In the genomic region with DNA sequence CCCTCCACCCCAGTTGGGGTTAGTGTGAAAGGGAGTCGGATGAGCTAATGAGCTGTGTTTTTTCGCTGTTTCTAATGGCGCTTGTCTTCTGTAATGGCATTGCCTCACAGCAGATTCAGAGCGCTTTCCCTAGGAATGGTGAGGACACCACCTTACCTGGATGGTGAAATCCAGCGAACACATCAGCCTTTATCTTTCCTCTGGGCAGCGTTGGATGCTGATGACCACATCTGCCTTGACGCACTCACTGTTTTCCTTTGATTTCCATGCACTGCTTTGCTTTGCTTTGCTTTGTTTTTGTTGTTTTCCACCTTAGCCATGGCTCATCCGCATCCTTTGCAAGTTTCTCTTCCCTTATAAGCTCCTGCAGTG, we compare ENCODE assay signal across 24 mouse cellular contexts. TPM values are rescaled to one million over a fixed set of nuclear protein-coding genes. Genes with fewer than 3 reads are reported as not detected.
DNase-seq lines count a peak whose midpoint lies in the region; ATAC-seq lines count a peak whose summit lies in the region.
"Had no signal": no experiment of that assay in that cellular context is flagged by ENCODE, and none has a peak within 500 bp of the region (broad histone marks: within the 10 kb centered on the region; RNA-seq: fewer than 3 reads in every experiment).

No protein-coding gene starts in this region.

- H3K36me3 ChIP-seq in limb, embryonic 13.5 days, result no peaks in the 10 kb centered on the region
- H3K36me3 ChIP-seq in limb, embryonic 10.5 days, result no peaks in the 10 kb centered on the region
- no peaks in the 10 kb centered on the region for H3K36me3 ChIP-seq in neural tube, embryonic 15.5 days
- H3K36me3 ChIP-seq in embryonic facial prominence, embryonic 13.5 days, result no peaks in the 10 kb centered on the region
- H3K36me3 ChIP-seq in macrophage (ENCODE audit: inconsistent target), result peaks cover 3% of the 10 kb centered on the region; the same call in 1 of the 2 replicates
- H3K36me3 ChIP-seq in kidney, embryonic 15.5 days, result no peaks in the 10 kb centered on the region
- H3K36me3 ChIP-seq: heart, embryonic 10.5 days; heart, embryonic 15.5 days; hindbrain, embryonic 12.5 days; intestine, embryonic 15.5 days; liver, embryonic 13.5 days; lung, embryonic 15.5 days; neural tube, embryonic 12.5 days had no signal

- H3K4me3 ChIP-seq in limb, embryonic 13.5 days, result no peak overlapping the region
- no peak overlapping the region for H3K4me3 ChIP-seq in limb, embryonic 10.5 days
- H3K4me3 ChIP-seq in neural tube, embryonic 15.5 days (replicated peaks), result no peak overlapping the region
- no peak overlapping the region for H3K4me3 ChIP-seq in embryonic facial prominence, embryonic 13.5 days
- peak overlapping the region; percentile 2; the same call in 1 of the 2 replicates for H3K4me3 ChIP-seq in macrophage (ENCODE audit: inconsistent target)
- no peak overlapping the region for H3K4me3 ChIP-seq in kidney, embryonic 15.5 days (replicated peaks)
- H3K4me3 ChIP-seq: heart, embryonic 10.5 days; heart, embryonic 15.5 days; hindbrain, embryonic 12.5 days; intestine, embryonic 15.5 days; liver, embryonic 13.5 days; lung, embryonic 15.5 days; neural tube, embryonic 12.5 days had no signal

- ATAC-seq in limb, embryonic 13.5 days (ENCODE audit: low FRiP score, low read depth), result no peak
- ATAC-seq in neural tube, embryonic 15.5 days (ENCODE audit: low FRiP score), result no peak
- ATAC-seq in embryonic facial prominence, embryonic 13.5 days (ENCODE audit: insufficient number of reproducible peaks, insufficient read depth, low FRiP score, low TSS enrichment, low read depth), result no peak
- ATAC-seq in kidney, embryonic 15.5 days (replicated peaks; ENCODE audit: low FRiP score), result no peak
- ATAC-seq: hindbrain, postnatal 0 days; intestine, embryonic 15.5 days; midbrain, embryonic 16.5 days had no signal

- WGBS in limb, embryonic 13.5 days, result 78% methylated on average over 8 of the region's 8 CpGs
- 77% methylated on average over 8 of the region's 8 CpGs for WGBS in limb, embryonic 10.5 days
- 78% methylated on average over 8 of the region's 8 CpGs for WGBS in neural tube, embryonic 15.5 days
- WGBS in embryonic facial prominence, embryonic 13.5 days, result 76% methylated on average over 8 of the region's 8 CpGs
- 79% methylated on average over 8 of the region's 8 CpGs for WGBS in macrophage (ENCODE audit: missing documents)
- WGBS in kidney, embryonic 15.5 days, result 72% methylated on average over 8 of the region's 8 CpGs

- H3K9me3 ChIP-seq in limb, embryonic 13.5 days, result no peaks in the 10 kb centered on the region
- H3K9me3 ChIP-seq in limb, embryonic 10.5 days (replicated peaks), result no peaks in the 10 kb centered on the region
- no peaks in the 10 kb centered on the region for H3K9me3 ChIP-seq in neural tube, embryonic 15.5 days (replicated peaks)
- no peaks in the 10 kb centered on the region for H3K9me3 ChIP-seq in embryonic facial prominence, embryonic 13.5 days
- no peaks in the 10 kb centered on the region for H3K9me3 ChIP-seq in kidney, embryonic 15.5 days (replicated peaks)
- H3K9me3 ChIP-seq: heart, embryonic 10.5 days; heart, embryonic 15.5 days; hindbrain, embryonic 12.5 days; intestine, embryonic 15.5 days; liver, embryonic 13.5 days; lung, embryonic 15.5 days; neural tube, embryonic 12.5 days had no signal

- H3K4me2 ChIP-seq in limb, embryonic 13.5 days (replicated peaks), result no peak overlapping the region
- H3K4me2 ChIP-seq in neural tube, embryonic 15.5 days, result no peak overlapping the region
- peak overlapping the region; percentile 32 for H3K4me2 ChIP-seq in embryonic facial prominence, embryonic 13.5 days
- H3K4me2 ChIP-seq in kidney, embryonic 15.5 days, result no peak overlapping the region
- H3K4me2 ChIP-seq: heart, embryonic 15.5 days; hindbrain, embryonic 12.5 days; intestine, embryonic 15.5 days; lung, embryonic 15.5 days; neural tube, embryonic 12.5 days had no signal

- DNase-seq in limb, embryonic 10.5 days (ENCODE audit: low spot score), result no peak
- no peak for DNase-seq in neural tube, embryonic 10.5 days (ENCODE audit: extremely low spot score, low spot score)
- DNase-seq in ovary, postnatal 10 days (ENCODE audit: low spot score), result no peak
- DNase-seq: adrenal gland, adult 8-10 months; cerebellum, adult 9-10 months; forebrain, postnatal 0 days; gastrocnemius, postnatal 14 days; heart, postnatal 36 days; kidney, adult 2 months; liver, embryonic 13.5 days had no signal

- 0 out of 2 replicates have a peak overlapping the region, but pooled peaks have one; percentile 15 for H3K27ac ChIP-seq in limb, embryonic 13.5 days
- H3K27ac ChIP-seq in limb, embryonic 10.5 days, result no peak overlapping the region
- H3K27ac ChIP-seq in neural tube, embryonic 15.5 days (replicated peaks), result peak overlapping the region; percentile 23; the same call in 1 of the 2 replicates
- H3K27ac ChIP-seq in embryonic facial prominence, embryonic 13.5 days, result no peak overlapping the region
- peak overlapping the region; percentile 96 for H3K27ac ChIP-seq in macrophage
- H3K27ac ChIP-seq in kidney, embryonic 15.5 days, result no peak overlapping the region
- H3K27ac ChIP-seq: heart, embryonic 10.5 days; heart, embryonic 15.5 days; hindbrain, embryonic 12.5 days; hindbrain, postnatal 0 days; intestine, embryonic 15.5 days; kidney, postnatal 0 days; liver, embryonic 13.5 days; lung, embryonic 15.5 days; neural tube, embryonic 12.5 days had no signal

- H3K4me1 ChIP-seq in limb, embryonic 13.5 days, result peaks cover 47% of the 10 kb centered on the region
- peaks cover 54% of the 10 kb centered on the region for H3K4me1 ChIP-seq in limb, embryonic 10.5 days
- peaks cover 33% of the 10 kb centered on the region for H3K4me1 ChIP-seq in neural tube, embryonic 15.5 days
- peaks cover 58% of the 10 kb centered on the region for H3K4me1 ChIP-seq in embryonic facial prominence, embryonic 13.5 days
- peaks cover 44% of the 10 kb centered on the region for H3K4me1 ChIP-seq in kidney, embryonic 15.5 days

- peaks cover 20% of the 10 kb centered on the region; the same call in 1 of the 2 replicates for H3K79me2 ChIP-seq in macrophage (ENCODE audit: inconsistent target)

- H3K27me3 ChIP-seq in limb, embryonic 13.5 days, result peaks cover 5% of the 10 kb centered on the region; the same call in 1 of the 2 replicates
- H3K27me3 ChIP-seq in limb, embryonic 10.5 days (ENCODE audit: low read depth, poor library complexity, severe bottlenecking), result no peaks in the 10 kb centered on the region; the same call in 1 of the 2 replicates
- H3K27me3 ChIP-seq in neural tube, embryonic 15.5 days (replicated peaks), result no peaks in the 10 kb centered on the region
- H3K27me3 ChIP-seq in embryonic facial prominence, embryonic 13.5 days, result peaks cover 4% of the 10 kb centered on the region; the same call in 1 of the 2 replicates
- H3K27me3 ChIP-seq in kidney, embryonic 15.5 days, result no peaks in the 10 kb centered on the region
- H3K27me3 ChIP-seq: intestine, embryonic 15.5 days; liver, embryonic 13.5 days; neural tube, embryonic 12.5 days had no signal

- no peak overlapping the region for H3K9ac ChIP-seq in limb, embryonic 13.5 days
- H3K9ac ChIP-seq in neural tube, embryonic 15.5 days (replicated peaks), result no peak overlapping the region
- H3K9ac ChIP-seq in embryonic facial prominence, embryonic 13.5 days, result no peak overlapping the region
- H3K9ac ChIP-seq in kidney, embryonic 15.5 days, result no peak overlapping the region
- H3K9ac ChIP-seq: forebrain, postnatal 0 days; heart, embryonic 15.5 days; hindbrain, embryonic 12.5 days; intestine, embryonic 15.5 days; liver, embryonic 13.5 days; lung, embryonic 15.5 days; neural tube, embryonic 12.5 days had no signal

RNA-seq across cellular contexts. Expression of a gene that starts 29.8 kb away (rescaled TPM):
- 157 and 165 TPM in 2 replicates for polyA plus RNA-seq in limb, embryonic 13.5 days (2015; fragmentation: Nextera tagmentation; extraction: Ambion mirVana)
- polyA plus RNA-seq in limb, embryonic 10.5 days (2016; fragmentation: Nextera tagmentation; extraction: Ambion mirVana), result 121 and 139 TPM in 2 replicates
- 93.9 and 97.1 TPM in 2 replicates for polyA plus RNA-seq in neural tube, embryonic 15.5 days (2015; fragmentation: Nextera tagmentation; extraction: Ambion mirVana)
- 141 and 145 TPM in 2 replicates for polyA plus RNA-seq in embryonic facial prominence, embryonic 13.5 days (2015; fragmentation: Nextera tagmentation; extraction: Ambion mirVana)
- 10 to 100 TPM; 26.2 to 71.5 (median 55.2) TPM for total RNA-seq in macrophage (2018; cell fraction: chromatin; rRNA removed)
- 10 to 100 TPM; 40.0 to 61.6 (median 46.5) TPM for total RNA-seq in macrophage (2018; cell fraction: cytosol; rRNA removed)
- total RNA-seq in macrophage (2018; cell fraction: nucleus; rRNA removed), result 10 to 100 TPM; 23.0 to 61.2 (median 43.5) TPM
- polyA plus RNA-seq in macrophage (2018), result 34.5 to 49.9 TPM (median 40.5 TPM) in 3 replicates
- 130 TPM in 2 replicates for polyA plus RNA-seq in kidney, embryonic 15.5 days (2015; fragmentation: Nextera tagmentation; extraction: Ambion mirVana)

RNA-seq across cellular contexts. Expression of a gene that starts 42.3 kb away (rescaled TPM):
- 31.8 and 36.6 TPM in 2 replicates for polyA plus RNA-seq in limb, embryonic 13.5 days (2015; fragmentation: Nextera tagmentation; extraction: Ambion mirVana)
- 15.6 and 22.8 TPM in 2 replicates for polyA plus RNA-seq in limb, embryonic 10.5 days (2016; fragmentation: Nextera tagmentation; extraction: Ambion mirVana)
- 55.2 and 62.6 TPM in 2 replicates for polyA plus RNA-seq in neural tube, embryonic 15.5 days (2015; fragmentation: Nextera tagmentation; extraction: Ambion mirVana)
- 21.9 and 27.7 TPM in 2 replicates for polyA plus RNA-seq in embryonic facial prominence, embryonic 13.5 days (2015; fragmentation: Nextera tagmentation; extraction: Ambion mirVana)
- total RNA-seq in macrophage (2018; cell fraction: chromatin; rRNA removed), result 10 to 100 TPM in 20 of 26 experiments, 1 to 10 TPM in 6; 2.0 to 39.8 (median 20.4) TPM
- 10 to 100 TPM in 14 of 26 experiments, 1 to 10 TPM in 12; 2.6 to 21.3 (median 10.6) TPM for total RNA-seq in macrophage (2018; cell fraction: cytosol; rRNA removed)
- 10 to 100 TPM in 19 of 26 experiments, 1 to 10 TPM in 7; 3.6 to 37.2 (median 17.8) TPM for total RNA-seq in macrophage (2018; cell fraction: nucleus; rRNA removed)
- 5.4 to 7.6 TPM (median 6.0 TPM) in 3 replicates for polyA plus RNA-seq in macrophage (2018)
- polyA plus RNA-seq in kidney, embryonic 15.5 days (2015; fragmentation: Nextera tagmentation; extraction: Ambion mirVana), result 23.2 and 23.5 TPM in 2 replicates

Comparison
In these comparisons a context has a peak if more than half of its experiments do, and no peak if none do; other contexts are left out.
1. H3K27ac ChIP-seq: peak in limb, embryonic 13.5 days (single experiment), neural tube, embryonic 15.5 days (single experiment) and macrophage (single experiment); none in limb, embryonic 10.5 days (single experiment), embryonic facial prominence, embryonic 13.5 days (single experiment) and kidney, embryonic 15.5 days (single experiment).